Mouse (Mus musculus) MEL (cell line): Measurements from ENCODE around the gene Bptf. TPM values are rescaled to one million over a fixed set of nuclear protein-coding genes. Genes with fewer than 3 reads are reported as not detected.

ENCODE experiments used
- DNase-seq: peaks from one replicate; pipeline ENCODE4 v3.0.0; 2011; ENCODE audit warnings: low read depth, low spot score
- H3K27ac ChIP-seq: 2 replicates; pipeline ENCODE4 v1.5.1; 2012; ENCODE audit warnings: low read depth, mild to moderate bottlenecking, control low read depth, low read length, moderate library complexity; ENCODE audit not compliant: control insufficient read depth
- H3K27me3 ChIP-seq, 2 experiments: fragments of 150-350 bp in 1 of 2; sonication (generic) in 1 of 2; 2 replicates each; pipeline ENCODE4 v1.6.1; 2012; ENCODE audit warnings: low read length in 2 of 2, mild to moderate bottlenecking in 2 of 2, improper control_type of control experiment in 1 of 2, moderate library complexity in 1 of 2; ENCODE audit not compliant: insufficient read depth in 2 of 2, control insufficient read depth in 1 of 2
- H3K36me3 ChIP-seq, 2 experiments: 2 replicates each; pipeline ENCODE4 v1.6.1; 2012 to 2014; ENCODE audit warnings: low read length in 2 of 2, improper control_type of control experiment in 1 of 2, inconsistent platforms in 1 of 2, mild to moderate bottlenecking in 1 of 2; ENCODE audit not compliant: insufficient read depth in 2 of 2, control insufficient read depth in 1 of 2
- H3K4me1 ChIP-seq, 2 experiments: fragments of 150-350 bp in 1 of 2; sonication (generic) in 1 of 2; 2 replicates each; pipeline ENCODE4 v1.6.1; 2012; ENCODE audit warnings: low read length in 2 of 2, improper control_type of control experiment in 1 of 2, mild to moderate bottlenecking in 1 of 2; ENCODE audit not compliant: insufficient read depth in 2 of 2, control insufficient read depth in 1 of 2
- H3K4me3 ChIP-seq, 2 experiments: fragments of 150-350 bp in 1 of 2; sonication (generic) in 1 of 2; 2 replicates each; pipeline ENCODE4 v1.5.1; 2012; ENCODE audit warnings: low read depth in 2 of 2, low read length in 2 of 2, mild to moderate bottlenecking in 2 of 2, moderate library complexity in 2 of 2, control low read depth in 1 of 2, improper control_type of control experiment in 1 of 2; ENCODE audit not compliant: control insufficient read depth in 1 of 2, insufficient read depth in 1 of 2
- H3K79me2 ChIP-seq: 2 replicates; pipeline ENCODE4 v1.6.1; 2012; ENCODE audit warnings: mild to moderate bottlenecking, low read length, moderate library complexity; ENCODE audit not compliant: control insufficient read depth, poor library complexity, insufficient read depth
- H3K9ac ChIP-seq: 2 replicates; pipeline ENCODE4 v1.6.1; 2012; ENCODE audit warnings: low read depth, mild to moderate bottlenecking, control low read depth, low read length, moderate library complexity; ENCODE audit not compliant: control insufficient read depth, poor library complexity, severe bottlenecking
- H3K9me3 ChIP-seq: fragments of 150-350 bp; sonication (generic); replicated peaks from 2 replicates; pipeline ENCODE4 v1.6.1; 2012; ENCODE audit warnings: mild to moderate bottlenecking, low read length, improper control_type of control experiment, moderate library complexity; ENCODE audit not compliant: insufficient read depth
- CTCF ChIP-seq, 3 experiments: IDR thresholded peaks in 2 of 3; conservative IDR thresholded peaks in 1 of 3; 2 replicates each; pipeline ENCODE4 v1.5.1; 2011 to 2012; ENCODE audit warnings: low read length in 3 of 3, low read depth in 2 of 3, mild to moderate bottlenecking in 2 of 3, improper control_type of control experiment in 1 of 3, inconsistent platforms in 1 of 3, mixed read lengths in 1 of 3, moderate library complexity in 1 of 3; ENCODE audit not compliant: control insufficient read depth in 1 of 3, insufficient read depth in 1 of 3, poor library complexity in 1 of 3, severe bottlenecking in 1 of 3
- GATA1 ChIP-seq: IDR thresholded peaks from 2 replicates; pipeline ENCODE4 v1.6.1; 2011; ENCODE audit warnings: low read depth, low read length, improper control_type of control experiment
- HCFC1 ChIP-seq: IDR thresholded peaks from 2 replicates; pipeline ENCODE4 v1.6.1; 2012; ENCODE audit warnings: low read depth, mild to moderate bottlenecking, inconsistent platforms, low read length, improper control_type of control experiment, moderate library complexity
- KAT2A ChIP-seq: conservative IDR thresholded peaks from 2 replicates; pipeline ENCODE4 v1.6.1; 2012; ENCODE audit warnings: low read depth, low read length, improper control_type of control experiment, inconsistent platforms
- MAFK ChIP-seq: IDR thresholded peaks from 2 replicates; pipeline ENCODE4 v1.6.1; 2011; ENCODE audit warnings: low read depth, mild to moderate bottlenecking, low read length, improper control_type of control experiment, borderline replicate concordance
- MAX ChIP-seq: IDR thresholded peaks from 2 replicates; pipeline ENCODE4 v1.6.1; 2011; ENCODE audit warnings: low read length, improper control_type of control experiment
- MEF2A ChIP-seq: IDR thresholded peaks from 2 replicates; pipeline ENCODE4 v1.6.1; 2014; ENCODE audit warnings: low read depth, mild to moderate bottlenecking, inconsistent platforms, low read length, improper control_type of control experiment; ENCODE audit not compliant: poor library complexity, insufficient replicate concordance, severe bottlenecking; ENCODE audit errors: extremely low read depth
- RAD21 ChIP-seq: IDR thresholded peaks from 2 replicates; pipeline ENCODE4 v1.6.1; 2011; ENCODE audit warnings: mild to moderate bottlenecking, low read depth, low read length, improper control_type of control experiment
- SIN3A ChIP-seq: IDR thresholded peaks from 2 replicates; pipeline ENCODE4 v1.6.1; 2012; ENCODE audit warnings: low read length, improper control_type of control experiment, inconsistent platforms
- SMC3 ChIP-seq: IDR thresholded peaks from 2 replicates; pipeline ENCODE4 v1.6.1; 2011; ENCODE audit warnings: low read depth, low read length, improper control_type of control experiment
- TCF12 ChIP-seq: IDR thresholded peaks from 2 replicates; pipeline ENCODE4 v1.6.1; 2014; ENCODE audit warnings: low read depth, mild to moderate bottlenecking, inconsistent platforms, low read length, improper control_type of control experiment, moderate library complexity
- ZC3H11A ChIP-seq: IDR thresholded peaks from 2 replicates; pipeline ENCODE4 v1.6.1; 2012; ENCODE audit warnings: low read depth, mild to moderate bottlenecking, inconsistent platforms, low read length, improper control_type of control experiment
- ZKSCAN1 ChIP-seq: IDR thresholded peaks from 2 replicates; pipeline ENCODE4 v1.6.1; 2012; ENCODE audit warnings: low read depth, mild to moderate bottlenecking, inconsistent platforms, low read length, improper control_type of control experiment, moderate library complexity
- polyA plus RNA-seq, 2 experiments: library from polyadenylated mRNA; stranded (reverse) in 1 of 2; unstranded in 1 of 2; fragments of >175 nt in 1 of 2; fragments of >200 nt in 1 of 2; gene quantifications; 2 replicates each; pipeline versions ENCODE4 v1.2.1 to v1.2.4; 2012; ENCODE audit warnings: low replicate concordance in 2 of 2, low read depth in 1 of 2; ENCODE audit not compliant: insufficient read length in 2 of 2, insufficient read depth in 1 of 2, missing spikeins in 1 of 2
- total RNA-seq: library from RNA; depleted of rRNA; stranded (reverse); fragments of 300-350 nt; gene quantifications from 2 replicates; pipeline ENCODE4 v1.2.3, GENCODE M21; 2012

Gene Bptf
- total and polyA plus RNA-seq, 3 experiments: 27.5 to 55.4 (median 52.7) TPM

GRCm38 (mm10) chr11:107109669-107110068 is 22.3 kb downstream of the Bptf start:
- TF ChIP-seq RAD21 (no peak), ZC3H11A (no peak), MAX (no peak), HCFC1 (no peak)
- no peak overlapping the region for H3K27ac ChIP-seq

GRCm38 (mm10) chr11:107108892-107109291 is 23.0 kb downstream of the Bptf start:
- TF ChIP-seq GATA1 (peak; percentile 40; the same call in 1 of the 2 replicates), CTCF (IDR thresholded peaks at IDR 0.05 in 2 of 3, conservative IDR thresholded peaks at IDR 0.05 in 1 of 3; ENCODE audit: control insufficient read depth in 1 of 3, insufficient read depth in 1 of 3, low read depth in 2 of 3, low read length in 3 of 3, poor library complexity in 1 of 3, severe bottlenecking in 1 of 3) (peak; percentile 20 to 56 (median 55); a peak in 5 of 6 replicates), MEF2A (no peak), SMC3 (peak; percentile 23; the same call in 1 of the 2 replicates)
- no peaks in the 10 kb centered on the region for H3K9me3 ChIP-seq
- H3K4me3 ChIP-seq: no peak overlapping the region
- H3K36me3 ChIP-seq: peaks cover 0 to 10% of the 10 kb centered on the region in 2 experiments; a peak in 2 of 4 replicates
- H3K9ac ChIP-seq: no peak overlapping the region
- peak; percentile 59 for DNase-seq
- no peaks in the 10 kb centered on the region for H3K27me3 ChIP-seq
- H3K27ac ChIP-seq: no peak overlapping the region
- H3K79me2 ChIP-seq: peaks cover 58% of the 10 kb centered on the region
- no peaks in the 10 kb centered on the region for H3K4me1 ChIP-seq

More at GRCm38 (mm10) chr11:107109669-107110068, 22.3 kb downstream of the Bptf start:
- DNase-seq: no peak
- H3K4me3 ChIP-seq: no peak overlapping the region
- no peak overlapping the region for H3K9ac ChIP-seq
- H3K36me3 ChIP-seq: peaks cover 0 to 10% of the 10 kb centered on the region in 2 experiments; a peak in 2 of 4 replicates
- H3K9me3 ChIP-seq: no peaks in the 10 kb centered on the region
- H3K4me1 ChIP-seq: no peaks in the 10 kb centered on the region
- peaks cover 60% of the 10 kb centered on the region for H3K79me2 ChIP-seq
- H3K27me3 ChIP-seq: no peaks in the 10 kb centered on the region

- no peak overlapping the region for H3K4me3 ChIP-seq
- H3K79me2 ChIP-seq: peaks cover 64% of the 10 kb centered on the region
- H3K9me3 ChIP-seq: no peaks in the 10 kb centered on the region
- no peak for DNase-seq
- TF ChIP-seq MAX (no peak), SIN3A (no peak), MAFK (no peak), KAT2A (no peak), TCF12 (no peak), HCFC1 (no peak), ZKSCAN1 (no peak)
- H3K36me3 ChIP-seq: peaks cover 0 to 12% of the 10 kb centered on the region in 2 experiments; a peak in 2 of 4 replicates
- no peaks in the 10 kb centered on the region for H3K27me3 ChIP-seq
- H3K9ac ChIP-seq: no peak overlapping the region
- H3K27ac ChIP-seq: no peak overlapping the region
- H3K4me1 ChIP-seq: 0 out of 4 replicates have a peak, but pooled peaks cover 0 to 3% of the 10 kb centered on the region in 2 experiments
Observed at GRCm38 (mm10) chr11:107107725-107108078, 24.2 kb downstream of the Bptf start.
